Mouse (Mus musculus) kidney, embryonic 14.5 days (tissue): ENCODE measurements around the gene Cd209a. TPM values are rescaled to one million over a fixed set of nuclear protein-coding genes. Genes with fewer than 3 reads are reported as not detected.

Source experiments
- ATAC-seq: fragments of 200-750 bp; cut with Nextera tagmentation; 2 replicates; pipeline ENCODE4 v1.8.0; 2017; ENCODE audit warnings: moderate number of reproducible peaks, mild to moderate bottlenecking, moderate TSS enrichment, moderate library complexity; ENCODE audit not compliant: low FRiP score, low TSS enrichment
- H3K27ac ChIP-seq: fragments of 300-500 bp; sonication (generic); 2 replicates; pipeline ENCODE4 v1.5.1; 2014; ENCODE audit warnings: low read depth, mild to moderate bottlenecking, low read length, moderate library complexity, mixed read lengths
- H3K27me3 ChIP-seq: fragments of 300-500 bp; sonication (generic); 2 replicates; pipeline ENCODE4 v1.6.1; 2014; ENCODE audit warnings: mild to moderate bottlenecking, low read length; ENCODE audit not compliant: control insufficient read depth, insufficient read depth
- H3K36me3 ChIP-seq: fragments of 300-500 bp; sonication (generic); 2 replicates; pipeline ENCODE4 v1.6.1; 2014; ENCODE audit warnings: low read length, mixed read lengths; ENCODE audit not compliant: control insufficient read depth, insufficient read depth
- H3K4me1 ChIP-seq: fragments of 300-500 bp; sonication (generic); 2 replicates; pipeline ENCODE4 v1.6.1; 2014; ENCODE audit warnings: low read length, mixed read lengths; ENCODE audit not compliant: control insufficient read depth, insufficient read depth
- H3K4me2 ChIP-seq: fragments of 300-500 bp; sonication (generic); replicated peaks from 2 replicates; pipeline ENCODE4 v1.6.1; 2014; ENCODE audit warnings: low read depth, mild to moderate bottlenecking, low read length
- H3K4me3 ChIP-seq: fragments of 300-500 bp; sonication (generic); 2 replicates; pipeline ENCODE4 v1.5.1; 2014; ENCODE audit warnings: mild to moderate bottlenecking, low read length
- H3K9ac ChIP-seq: fragments of 300-500 bp; sonication (generic); 2 replicates; pipeline ENCODE4 v1.6.1; 2014; ENCODE audit warnings: low read depth, mild to moderate bottlenecking, low read length, moderate library complexity
- H3K9me3 ChIP-seq: fragments of 300-500 bp; sonication (generic); 2 replicates; pipeline ENCODE4 v1.6.1; 2016; ENCODE audit warnings: low read length; ENCODE audit not compliant: control insufficient read depth
- WGBS: fragments of 180-500 bp; shearing (Covaris S2); extraction: QIAGEN DNeasy Blood & Tissue Kit; methylation state at CpG from one replicate; pipeline ENCODE4 v1.1.7; 2014; 5-methylcytosine and 5-hydroxymethylcytosine counted together
- microRNA-seq: library from miRNA; unstranded; fragments of <30 nt; microRNA quantifications from one replicate; pipeline ENCODE4, GENCODE M21; 2016
- polyA plus RNA-seq: library from polyadenylated mRNA; unstranded; fragments of >200 nt; fragmentation: Nextera tagmentation; extraction: Ambion mirVana; gene quantifications from 2 replicates; pipeline ENCODE4 v1.2.1, GENCODE M21; 2014

Gene Cd209a
- polyA plus RNA-seq, 1 experiment from 2014 or later: not detected

- Histone ChIP-seq H3K9ac (no peak overlapping the region), H3K9me3 (no peaks in the 10 kb centered on the region), H3K27ac (no peak overlapping the region), H3K27me3 (no peaks in the 10 kb centered on the region), H3K4me2 (no peak overlapping the region), H3K4me1 (no peaks in the 10 kb centered on the region), H3K4me3 (no peak overlapping the region), H3K36me3 (no peaks in the 10 kb centered on the region)
- ATAC-seq: peak; percentile 67; the same call in 1 of the 2 replicates
- WGBS: 56% methylated on average over 12 of the region's 12 CpGs
Observed at GRCm38 (mm10) chr8:3717321-3717954, 31.3 kb downstream of the Cd209a start.

- no peaks in the 10 kb centered on the region for H3K27me3 ChIP-seq
- H3K9me3 ChIP-seq: no peaks in the 10 kb centered on the region
- WGBS: 47% methylated on average over 2 of the region's 2 CpGs
- no peak overlapping the region for H3K27ac ChIP-seq
- no peak overlapping the region for H3K4me3 ChIP-seq
- ATAC-seq: no peak
- H3K4me1 ChIP-seq: no peaks in the 10 kb centered on the region
- no peak overlapping the region for H3K4me2 ChIP-seq
- no peak overlapping the region for H3K9ac ChIP-seq
- no peaks in the 10 kb centered on the region for H3K36me3 ChIP-seq
Observed at GRCm38 (mm10) chr8:3711646-3712045, 37.1 kb downstream of the Cd209a start.

GRCm38 (mm10) chr8:3710312-3710711 is 38.5 kb downstream of the Cd209a start:
- no peak for ATAC-seq
- H3K4me1 ChIP-seq: no peaks in the 10 kb centered on the region
- H3K9ac ChIP-seq: no peak overlapping the region
- no peaks in the 10 kb centered on the region for H3K27me3 ChIP-seq
- H3K4me3 ChIP-seq: no peak overlapping the region
- no peak overlapping the region for H3K4me2 ChIP-seq
- no peaks in the 10 kb centered on the region for H3K36me3 ChIP-seq
- 68% methylated on average over 3 of the region's 3 CpGs for WGBS
- H3K9me3 ChIP-seq: no peaks in the 10 kb centered on the region
- H3K27ac ChIP-seq: no peak overlapping the region

- ATAC-seq: no peak
Observed at GRCm38 (mm10) chr8:3707611-3708010, 41.2 kb downstream of the Cd209a start.

GRCm38 (mm10) chr8:3705711-3706110 is 43.1 kb downstream of the Cd209a start:
- no peaks in the 10 kb centered on the region for H3K4me1 ChIP-seq
- H3K9me3 ChIP-seq: no peaks in the 10 kb centered on the region
- no peak overlapping the region for H3K4me3 ChIP-seq
- H3K4me2 ChIP-seq: no peak overlapping the region
- H3K36me3 ChIP-seq: no peaks in the 10 kb centered on the region
- 75% methylated on average over 4 of the region's 4 CpGs for WGBS
- no peak overlapping the region for H3K27ac ChIP-seq
- no peaks in the 10 kb centered on the region for H3K27me3 ChIP-seq
- H3K9ac ChIP-seq: no peak overlapping the region
- no peak for ATAC-seq

More at GRCm38 (mm10) chr8:3707611-3708010, 41.2 kb downstream of the Cd209a start:
- no peaks in the 10 kb centered on the region for H3K27me3 ChIP-seq
- no peak overlapping the region for H3K9ac ChIP-seq
- no peak overlapping the region for H3K27ac ChIP-seq
- no peaks in the 10 kb centered on the region for H3K9me3 ChIP-seq
- no peak overlapping the region for H3K4me2 ChIP-seq
- 70% methylated on average over 7 of the region's 7 CpGs for WGBS
- no peaks in the 10 kb centered on the region for H3K36me3 ChIP-seq
- H3K4me1 ChIP-seq: no peaks in the 10 kb centered on the region
- no peak overlapping the region for H3K4me3 ChIP-seq

- WGBS: 91% methylated on average over 1 of the region's 1 CpGs
- Histone ChIP-seq H3K4me2 (no peak overlapping the region), H3K27ac (no peak overlapping the region), H3K9ac (no peak overlapping the region), H3K4me1 (no peaks in the 10 kb centered on the region), H3K27me3 (no peaks in the 10 kb centered on the region), H3K36me3 (no peaks in the 10 kb centered on the region), H3K4me3 (no peak overlapping the region), H3K9me3 (no peaks in the 10 kb centered on the region)
- no peak for ATAC-seq
Observed at GRCm38 (mm10) chr8:3701491-3701890, 47.3 kb downstream of the Cd209a start.

GRCm38 (mm10) chr8:3694121-3694520 is 54.7 kb downstream of the Cd209a start, which contains the start of gene Fcer2a:
Gene Fcer2a (minus strand): TSS chr8:3694175.
- WGBS: 79% methylated on average over 3 of the region's 3 CpGs
- H3K36me3 ChIP-seq: no peaks in the 10 kb centered on the region

More at GRCm38 (mm10) chr8:3694121-3694520, 54.7 kb downstream of the Cd209a start, which contains the start of gene Fcer2a:
- no peaks in the 10 kb centered on the region for H3K27me3 ChIP-seq
- H3K27ac ChIP-seq: no peak within 1 kb of the TSS
- no peaks in the 10 kb centered on the region for H3K4me1 ChIP-seq
- no peak within 1 kb of the TSS for H3K9ac ChIP-seq
- H3K9me3 ChIP-seq: no peaks in the 10 kb centered on the region
- H3K4me2 ChIP-seq: no peak within 1 kb of the TSS
- no peak within 1 kb of the TSS for H3K4me3 ChIP-seq
- ATAC-seq: no peak

Small RNA genes within 50 kb of the gene (microRNA-seq; reads per million reads assigned to microRNA genes)
- not detected for gene Gm24934

Other genes starting within 250 kb of the Cd209a start
- gene Mcoln1, start 248.5 kb downstream of the Cd209a start, polyA plus RNA-seq: 29.3 and 39.9 TPM in 2 replicates
- 21.0 and 25.6 TPM in 2 replicates for gene Pnpla6, start 233.6 kb downstream of the Cd209a start, polyA plus RNA-seq
- gene C330021F23Rik, start 181.0 kb downstream of the Cd209a start, polyA plus RNA-seq: 6.9 and 11.2 TPM in 2 replicates
- gene Camsap3, start 161.7 kb downstream of the Cd209a start, polyA plus RNA-seq: 14.1 and 18.1 TPM in 2 replicates
- gene Xab2, start 127.7 kb downstream of the Cd209a start, polyA plus RNA-seq: 42.2 and 67.7 TPM in 2 replicates
- 84.5 and 132 TPM in 2 replicates for gene Pet100, start 127.4 kb downstream of the Cd209a start, polyA plus RNA-seq
- gene Pcp2, start 123.4 kb downstream of the Cd209a start, polyA plus RNA-seq: 0.96 and 1.0 TPM in 2 replicates
- gene Stxbp2, start 118.0 kb downstream of the Cd209a start, polyA plus RNA-seq: 50.7 and 70.8 TPM in 2 replicates
- gene Retn, start 93.2 kb downstream of the Cd209a start, polyA plus RNA-seq: 0.46 and 0.73 TPM in 2 replicates
- 0.28 and 0.30 TPM in 2 replicates for gene Mcemp1, start 83.2 kb downstream of the Cd209a start, polyA plus RNA-seq
- gene Fcor, start 76.6 kb downstream of the Cd209a start, polyA plus RNA-seq: 17.8 and 20.6 TPM in 2 replicates
- 28.9 and 29.9 TPM in 2 replicates for gene Trappc5, start 72.7 kb downstream of the Cd209a start, polyA plus RNA-seq
- gene Fcer2a, start 54.8 kb downstream of the Cd209a start, polyA plus RNA-seq: 0.09 and 0.30 TPM in 2 replicates
- gene Clec4g, start 28.3 kb downstream of the Cd209a start, polyA plus RNA-seq: 0.45 TPM in 1 of 2 replicates, not detected in the other
- not detected in 2 replicates for gene Cd209e, start 105.3 kb upstream of the Cd209a start, polyA plus RNA-seq
- not detected in 2 replicates for gene Cd209d, start 129.6 kb upstream of the Cd209a start, polyA plus RNA-seq
- gene Cd209b, start 177.9 kb upstream of the Cd209a start, polyA plus RNA-seq: not detected in 2 replicates
- 0.66 and 0.77 TPM in 2 replicates for gene Cd209c, start 205.8 kb upstream of the Cd209a start, polyA plus RNA-seq